Mouse (Mus musculus): ENCODE results near the gene Nkg7. TPM values are rescaled to one million over a fixed set of nuclear protein-coding genes. Genes with fewer than 3 reads are reported as not detected.
A peak's percentile ranks its signal among the peaks of the same experiment; 100 is the strongest.

Gene Nkg7
- polyA plus RNA-seq, 1 experiment, result 97.1 TPM

DNA sequence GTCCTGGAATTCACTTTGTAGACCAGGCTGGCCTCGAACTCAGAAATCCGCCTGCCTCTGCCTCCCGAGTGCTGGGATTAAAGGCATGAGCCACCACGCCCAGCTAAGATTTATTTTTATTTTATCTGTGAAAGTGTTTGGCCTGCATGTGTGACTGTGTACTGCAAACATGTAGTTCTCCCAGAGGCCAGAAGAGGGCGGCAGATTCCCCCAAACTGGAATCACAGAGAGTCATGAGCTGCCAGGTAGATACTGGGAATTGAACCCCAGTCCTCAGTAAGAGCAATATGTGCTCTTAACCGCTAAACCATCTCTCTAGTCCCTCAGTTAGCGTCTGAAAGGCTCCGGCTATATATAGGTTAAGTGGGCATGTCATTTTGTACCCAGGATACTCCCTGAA, 33.5 kb downstream of the Nkg7 start:
- Histone ChIP-seq H3K4me3 (ENCODE audit: extremely low read depth, insufficient read depth, insufficient read length) (no peak overlapping the region), H3K27me3 (ENCODE audit: control insufficient read depth, insufficient read depth, low read length) (peaks cover 1% of the 10 kb centered on the region; the same call in 1 of the 2 replicates), H3K27ac (ENCODE audit: insufficient read depth, low read length) (no peak overlapping the region), H3K4me1 (ENCODE audit: control insufficient read depth, insufficient read depth, insufficient read length) (no peaks in the 10 kb centered on the region), H3K36me3 (ENCODE audit: control insufficient read depth, insufficient read depth, low read length) (no peaks in the 10 kb centered on the region)
- peak; percentile 46; the same call in 1 of the 2 replicates for TF ChIP-seq CTCF (IDR thresholded peaks at IDR 0.05; ENCODE audit: extremely low read depth, insufficient read depth, insufficient read length, insufficient replicate concordance)
- TF ChIP-seq POLR2A (IDR thresholded peaks at IDR 0.05; ENCODE audit: low read depth, low read length), result no peak
- WGBS, result 66% methylated on average over 8 of the region's 8 CpGs
- DNase-seq (ENCODE audit: low read depth in 1 of 2, low spot score in 2 of 2), result peak; percentile 33

DNA sequence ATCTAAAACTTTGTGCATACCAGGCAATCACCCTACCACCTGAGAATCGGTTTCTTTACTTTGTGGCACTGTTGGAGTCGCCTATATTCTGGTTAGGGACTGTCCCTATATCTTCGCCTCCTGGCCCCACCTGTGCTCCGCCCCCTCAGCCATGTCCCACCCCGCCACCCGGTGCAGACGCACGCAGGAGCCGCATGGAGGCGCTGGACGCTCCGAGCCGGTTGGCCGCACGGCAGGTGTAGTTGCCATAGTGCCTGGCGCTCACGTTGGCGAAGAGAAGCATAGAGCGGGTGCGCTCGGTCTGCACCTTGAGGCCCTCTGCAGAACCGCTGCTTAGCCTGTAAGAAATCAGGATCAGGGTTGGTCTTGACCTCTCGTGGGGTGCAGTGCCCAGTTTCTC, 38.8 kb downstream of the Nkg7 start:
- no peak overlapping the region for H3K4me3 ChIP-seq (ENCODE audit: extremely low read depth, insufficient read depth, insufficient read length)

DNA sequence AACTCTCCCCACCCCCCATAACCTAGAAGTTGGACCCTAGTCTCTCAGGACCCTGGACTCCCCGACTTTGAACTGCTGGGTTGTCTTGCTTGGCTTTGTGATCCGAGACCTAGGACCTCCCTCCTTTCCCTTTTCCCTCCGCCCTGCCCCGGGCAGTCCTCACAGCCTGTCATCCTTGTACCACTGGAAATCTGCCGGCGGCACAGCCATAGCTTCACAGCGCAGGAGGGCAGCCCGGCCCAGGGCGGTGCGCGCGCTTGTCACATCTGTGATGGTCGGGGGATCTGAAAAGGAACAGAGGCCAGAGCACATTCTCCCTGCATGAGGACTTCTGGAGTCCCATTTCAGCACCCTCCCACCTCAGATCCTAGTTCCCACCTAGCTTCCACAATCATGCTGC, 39.5 kb downstream of the Nkg7 start:
- Histone ChIP-seq H3K27ac (ENCODE audit: insufficient read depth, low read length) (no peak overlapping the region), H3K36me3 (ENCODE audit: control insufficient read depth, insufficient read depth, low read length) (no peaks in the 10 kb centered on the region), H3K4me1 (ENCODE audit: control insufficient read depth, insufficient read depth, insufficient read length) (peaks cover 3% of the 10 kb centered on the region; the same call in 1 of the 2 replicates), H3K27me3 (ENCODE audit: control insufficient read depth, insufficient read depth, low read length) (peaks cover 10% of the 10 kb centered on the region), H3K4me3 (ENCODE audit: extremely low read depth, insufficient read depth, insufficient read length) (no peak overlapping the region)
- WGBS, result 15% methylated on average over 13 of the region's 13 CpGs
- no peak for DNase-seq (ENCODE audit: low read depth in 1 of 2, low spot score in 2 of 2)
- TF ChIP-seq CTCF (IDR thresholded peaks at IDR 0.05; ENCODE audit: extremely low read depth, insufficient read depth, insufficient read length, insufficient replicate concordance), result no peak
- TF ChIP-seq POLR2A (IDR thresholded peaks at IDR 0.05; ENCODE audit: low read depth, low read length), result no peak

More for the DNA sequence above, 38.8 kb downstream of the Nkg7 start:
- Histone ChIP-seq H3K36me3 (ENCODE audit: control insufficient read depth, insufficient read depth, low read length) (no peaks in the 10 kb centered on the region), H3K27me3 (ENCODE audit: control insufficient read depth, insufficient read depth, low read length) (peaks cover 10% of the 10 kb centered on the region), H3K4me1 (ENCODE audit: control insufficient read depth, insufficient read depth, insufficient read length) (peaks cover 3% of the 10 kb centered on the region; the same call in 1 of the 2 replicates), H3K27ac (ENCODE audit: insufficient read depth, low read length) (no peak overlapping the region)
- TF ChIP-seq POLR2A (IDR thresholded peaks at IDR 0.05; ENCODE audit: low read depth, low read length) (no peak), CTCF (IDR thresholded peaks at IDR 0.05; ENCODE audit: extremely low read depth, insufficient read depth, insufficient read length, insufficient replicate concordance) (0 out of 2 replicates have a peak, but pooled peaks have one; percentile 3)
- WGBS, result 6% methylated on average over 23 of the region's 23 CpGs
- DNase-seq (ENCODE audit: low read depth in 1 of 2, low spot score in 2 of 2), result peak in 1 of 2 experiments; percentile 8

DNA sequence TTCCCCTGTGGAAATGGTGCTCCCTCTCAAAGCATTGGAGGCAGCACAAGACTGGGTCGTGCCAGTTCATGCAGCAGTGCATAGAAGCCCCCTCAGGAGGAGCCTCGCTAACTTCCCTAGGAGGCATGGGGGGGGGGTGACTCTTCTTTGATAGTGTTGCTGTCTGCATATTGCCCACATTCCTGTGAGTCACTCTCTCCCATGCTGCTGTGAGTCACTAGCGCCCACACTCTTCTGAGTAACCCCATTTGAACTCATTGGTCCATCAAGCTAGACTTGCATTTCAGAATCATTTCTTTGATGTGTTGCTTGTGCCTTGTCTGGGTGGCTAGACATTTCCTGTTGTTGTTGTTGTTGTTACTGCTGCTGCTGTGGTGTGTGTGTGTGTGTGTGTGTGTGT, 44.3 kb downstream of the Nkg7 start:
- WGBS, result 59% methylated on average over 3 of the region's 3 CpGs
- Histone ChIP-seq H3K36me3 (ENCODE audit: control insufficient read depth, insufficient read depth, low read length) (no peaks in the 10 kb centered on the region), H3K27me3 (ENCODE audit: control insufficient read depth, insufficient read depth, low read length) (0 out of 2 replicates have a peak, but pooled peaks cover 5% of the 10 kb centered on the region), H3K27ac (ENCODE audit: insufficient read depth, low read length) (no peak overlapping the region), H3K4me3 (ENCODE audit: extremely low read depth, insufficient read depth, insufficient read length) (no peak overlapping the region), H3K4me1 (ENCODE audit: control insufficient read depth, insufficient read depth, insufficient read length) (no peaks in the 10 kb centered on the region)
- DNase-seq (ENCODE audit: low read depth in 1 of 2, low spot score in 2 of 2), result no peak
- TF ChIP-seq CTCF (IDR thresholded peaks at IDR 0.05; ENCODE audit: extremely low read depth, insufficient read depth, insufficient read length, insufficient replicate concordance), result no peak
- no peak for TF ChIP-seq POLR2A (IDR thresholded peaks at IDR 0.05; ENCODE audit: low read depth, low read length)

DNA sequence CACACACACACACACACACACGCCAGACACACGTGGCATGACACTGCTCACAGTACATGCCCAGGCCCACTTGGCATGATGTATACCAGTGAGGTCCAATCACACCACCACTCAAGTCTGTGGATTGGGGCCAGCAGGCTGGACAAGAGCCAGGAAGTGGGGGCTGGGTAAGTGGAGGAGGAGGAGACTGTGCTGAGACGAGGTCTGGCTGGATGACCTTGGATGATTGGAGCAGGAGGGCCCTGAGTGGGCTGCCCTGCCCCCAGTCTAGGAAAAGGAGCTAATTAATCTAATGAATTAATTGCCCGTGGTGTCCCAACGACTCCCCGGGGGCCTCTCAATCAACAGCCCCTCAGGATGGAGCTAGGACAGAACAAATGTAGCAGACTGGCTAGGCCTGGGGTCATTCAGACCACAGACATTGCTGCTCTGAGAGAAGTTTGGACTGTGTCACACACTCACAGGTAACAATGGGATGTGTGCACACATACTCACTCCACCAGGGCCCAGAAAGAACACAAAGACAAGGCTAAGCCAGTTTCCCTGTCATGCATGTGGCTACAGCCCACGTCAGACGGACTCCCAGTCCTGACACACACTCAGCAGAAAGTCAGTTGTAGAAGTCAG, 45.3 kb downstream of the Nkg7 start:
- Histone ChIP-seq H3K4me1 (ENCODE audit: control insufficient read depth, insufficient read depth, insufficient read length) (no peaks in the 10 kb centered on the region), H3K27ac (ENCODE audit: insufficient read depth, low read length) (no peak overlapping the region), H3K27me3 (ENCODE audit: control insufficient read depth, insufficient read depth, low read length) (no peaks in the 10 kb centered on the region), H3K4me3 (ENCODE audit: extremely low read depth, insufficient read depth, insufficient read length) (no peak overlapping the region), H3K36me3 (ENCODE audit: control insufficient read depth, insufficient read depth, low read length) (no peaks in the 10 kb centered on the region)
- no peak for DNase-seq (ENCODE audit: low read depth in 1 of 2, low spot score in 2 of 2)
- 75% methylated on average over 8 of the region's 8 CpGs for WGBS
- TF ChIP-seq POLR2A (IDR thresholded peaks at IDR 0.05; ENCODE audit: low read depth, low read length) (no peak), CTCF (IDR thresholded peaks at IDR 0.05; ENCODE audit: extremely low read depth, insufficient read depth, insufficient read length, insufficient replicate concordance) (no peak)

DNA sequence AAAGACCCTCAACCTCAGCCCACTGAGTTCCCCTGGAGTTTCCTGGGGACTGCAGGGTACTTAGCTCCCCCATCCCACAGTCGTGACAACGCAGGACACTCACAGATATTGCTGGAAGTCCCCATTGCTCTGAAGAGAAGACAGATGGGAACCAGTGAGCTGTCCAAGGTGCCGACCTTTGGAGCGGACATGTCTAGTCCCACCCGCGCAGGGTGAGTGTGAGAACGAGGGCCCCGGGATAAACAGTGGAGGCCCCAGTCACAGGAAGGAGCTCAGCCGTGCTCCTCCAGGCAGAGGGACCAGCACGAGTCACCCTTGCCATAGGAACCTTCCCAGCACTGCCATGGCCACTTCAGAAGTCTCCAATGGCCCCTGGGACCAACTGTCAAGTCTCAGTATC, 46.4 kb downstream of the Nkg7 start:
- DNase-seq (ENCODE audit: low read depth in 1 of 2, low spot score in 2 of 2), result no peak
- 12% methylated on average over 10 of the region's 10 CpGs for WGBS
- Histone ChIP-seq H3K4me1 (ENCODE audit: control insufficient read depth, insufficient read depth, insufficient read length) (no peaks in the 10 kb centered on the region), H3K36me3 (ENCODE audit: control insufficient read depth, insufficient read depth, low read length) (no peaks in the 10 kb centered on the region), H3K27ac (ENCODE audit: insufficient read depth, low read length) (no peak overlapping the region), H3K4me3 (ENCODE audit: extremely low read depth, insufficient read depth, insufficient read length) (no peak overlapping the region), H3K27me3 (ENCODE audit: control insufficient read depth, insufficient read depth, low read length) (no peaks in the 10 kb centered on the region)
- TF ChIP-seq POLR2A (IDR thresholded peaks at IDR 0.05; ENCODE audit: low read depth, low read length), result no peak
- no peak for TF ChIP-seq CTCF (IDR thresholded peaks at IDR 0.05; ENCODE audit: extremely low read depth, insufficient read depth, insufficient read length, insufficient replicate concordance)

Other genes starting within 250 kb of the Nkg7 start
- 2.9 and 4.1 TPM in 2 replicates for gene Zfp715, start 123.8 kb upstream of the Nkg7 start, polyA plus RNA-seq (2012; rRNA removed)
- 0.94 and 0.99 TPM in 2 replicates for gene Siglecf, start 85.7 kb upstream of the Nkg7 start, polyA plus RNA-seq (2012; rRNA removed)
- 279 and 393 TPM in 2 replicates for gene Siglecg, start 28.9 kb upstream of the Nkg7 start, polyA plus RNA-seq (2012; rRNA removed)
- 0.12 and 0.18 TPM in 2 replicates for gene Lim2, start 9.4 kb upstream of the Nkg7 start, polyA plus RNA-seq (2012; rRNA removed)
- 0.26 TPM in 1 of 2 replicates, not detected in the other for gene Cldnd2, start 3.7 kb downstream of the Nkg7 start, polyA plus RNA-seq (2012; rRNA removed)
- 37.8 and 39.1 TPM in 2 replicates for gene Etfb, start 7.0 kb downstream of the Nkg7 start, polyA plus RNA-seq (2012; rRNA removed)
- not detected in 2 replicates for gene Gm45233, start 7.1 kb downstream of the Nkg7 start, polyA plus RNA-seq (2012; rRNA removed)
- gene Vsig10l, start 26.1 kb downstream of the Nkg7 start, polyA plus RNA-seq (2012; rRNA removed), result 3.8 and 4.8 TPM in 2 replicates
- 0.23 and 0.25 TPM in 2 replicates for gene Iglon5, start 53.0 kb downstream of the Nkg7 start, polyA plus RNA-seq (2012; rRNA removed)
- gene 4931406B18Rik, start 68.9 kb downstream of the Nkg7 start, polyA plus RNA-seq (2012; rRNA removed), result not detected in 2 replicates
- gene Cd33, start 107.4 kb downstream of the Nkg7 start, polyA plus RNA-seq (2012; rRNA removed), result 16.0 and 19.2 TPM in 2 replicates
- 1.4 and 1.6 TPM in 2 replicates for gene Zfp658, start 125.2 kb downstream of the Nkg7 start, polyA plus RNA-seq (2012; rRNA removed)
- gene Zfp719, start 142.5 kb downstream of the Nkg7 start, polyA plus RNA-seq (2012; rRNA removed), result 0.78 and 1.5 TPM in 2 replicates
- gene Zfp819, start 170.1 kb downstream of the Nkg7 start, polyA plus RNA-seq (2012; rRNA removed), result 0.06 TPM in 1 of 2 replicates, not detected in the other
- not detected in 2 replicates for gene Ceacam18, start 197.6 kb downstream of the Nkg7 start, polyA plus RNA-seq (2012; rRNA removed)
- 23.3 and 25.6 TPM in 2 replicates for gene Siglece, start 223.1 kb downstream of the Nkg7 start, polyA plus RNA-seq (2012; rRNA removed)
- 8.9 and 11.4 TPM in 2 replicates for gene Ctu1, start 234.9 kb downstream of the Nkg7 start, polyA plus RNA-seq (2012; rRNA removed)